Mouse (Mus musculus) hindbrain, embryonic 10.5 days (tissue): ENCODE results near the gene Rph3al. TPM values are rescaled to one million over a fixed set of nuclear protein-coding genes. Genes with fewer than 3 reads are reported as not detected.

Source experiments
- DNase-seq: peaks from one replicate; pipeline ENCODE4 v3.0.0-alpha.2; 2017; ENCODE audit warnings: low spot score
- H3K27ac ChIP-seq: fragments of 300-500 bp; sonication (generic); 2 replicates; pipeline ENCODE4 v1.5.1; 2016; ENCODE audit warnings: mild to moderate bottlenecking, moderate library complexity
- H3K27me3 ChIP-seq: fragments of 300-500 bp; sonication (generic); 2 replicates; pipeline ENCODE4 v1.6.1; 2016; ENCODE audit warnings: mild to moderate bottlenecking; ENCODE audit not compliant: poor library complexity, insufficient read depth, severe bottlenecking
- H3K36me3 ChIP-seq: fragments of 300-500 bp; sonication (generic); 2 replicates; pipeline ENCODE4 v1.6.1; 2016; ENCODE audit warnings: mild to moderate bottlenecking, moderate library complexity
- H3K4me1 ChIP-seq: fragments of 300-500 bp; sonication (generic); replicated peaks from 2 replicates; pipeline ENCODE4 v1.6.1; 2016; ENCODE audit warnings: mild to moderate bottlenecking
- H3K4me3 ChIP-seq: fragments of 300-500 bp; sonication (generic); 2 replicates; pipeline ENCODE4 v1.5.1; 2016; ENCODE audit warnings: mild to moderate bottlenecking, moderate library complexity
- H3K9me3 ChIP-seq: fragments of 300-500 bp; sonication (generic); 2 replicates; pipeline ENCODE4 v1.6.1; 2016; ENCODE audit warnings: mild to moderate bottlenecking, moderate library complexity
- WGBS: fragments of 180-500 bp; shearing (Covaris S2); methylation state at CpG from one replicate; pipeline ENCODE4 v1.1.7; 2016; 5-methylcytosine and 5-hydroxymethylcytosine counted together
- polyA plus RNA-seq: library from polyadenylated mRNA; unstranded; fragments of >200 nt; fragmentation: Nextera tagmentation; extraction: Ambion mirVana; gene quantifications from 2 replicates; pipeline ENCODE4 v1.2.1, GENCODE M21; 2016

Rph3al gene
- polyA plus RNA-seq, 1 experiment from 2014 or later: 2.4 TPM

GRCm38 (mm10) chr11:75966401-75967372, 28.5 kb upstream of the Rph3al start:
- H3K36me3 ChIP-seq: no peaks in the 10 kb centered on the region
- H3K27ac ChIP-seq: peak overlapping the region; percentile 87
- peaks cover 64% of the 10 kb centered on the region for H3K27me3 ChIP-seq
- H3K4me3 ChIP-seq: peak overlapping the region; percentile 72
- WGBS: under 1% methylated on average over 90 of the region's 90 CpGs
- peaks cover 68% of the 10 kb centered on the region for H3K4me1 ChIP-seq
- H3K9me3 ChIP-seq: no peaks in the 10 kb centered on the region
- peak; percentile 66 for DNase-seq

GRCm38 (mm10) chr11:75965674-75966400, 27.6 kb upstream of the Rph3al start:
- H3K36me3 ChIP-seq: no peaks in the 10 kb centered on the region
- H3K9me3 ChIP-seq: no peaks in the 10 kb centered on the region
- WGBS: 3% methylated on average over 28 of the region's 28 CpGs
- peak overlapping the region; percentile 87 for H3K27ac ChIP-seq
- peak overlapping the region; percentile 72 for H3K4me3 ChIP-seq
- H3K27me3 ChIP-seq: peaks cover 66% of the 10 kb centered on the region
- peaks cover 69% of the 10 kb centered on the region for H3K4me1 ChIP-seq
- peak; percentile 54 for DNase-seq

- Histone ChIP-seq H3K4me1 (peaks cover 69% of the 10 kb centered on the region), H3K27ac (peak overlapping the region; percentile 87), H3K9me3 (no peaks in the 10 kb centered on the region), H3K36me3 (no peaks in the 10 kb centered on the region), H3K27me3 (peaks cover 60% of the 10 kb centered on the region), H3K4me3 (0 out of 2 replicates have a peak overlapping the region, but pooled peaks have one; percentile 14)
- DNase-seq: no peak
- WGBS: 19% methylated on average over 4 of the region's 4 CpGs
Measured at GRCm38 (mm10) chr11:75964476-75964730, 26.2 kb upstream of the Rph3al start.

DNA sequence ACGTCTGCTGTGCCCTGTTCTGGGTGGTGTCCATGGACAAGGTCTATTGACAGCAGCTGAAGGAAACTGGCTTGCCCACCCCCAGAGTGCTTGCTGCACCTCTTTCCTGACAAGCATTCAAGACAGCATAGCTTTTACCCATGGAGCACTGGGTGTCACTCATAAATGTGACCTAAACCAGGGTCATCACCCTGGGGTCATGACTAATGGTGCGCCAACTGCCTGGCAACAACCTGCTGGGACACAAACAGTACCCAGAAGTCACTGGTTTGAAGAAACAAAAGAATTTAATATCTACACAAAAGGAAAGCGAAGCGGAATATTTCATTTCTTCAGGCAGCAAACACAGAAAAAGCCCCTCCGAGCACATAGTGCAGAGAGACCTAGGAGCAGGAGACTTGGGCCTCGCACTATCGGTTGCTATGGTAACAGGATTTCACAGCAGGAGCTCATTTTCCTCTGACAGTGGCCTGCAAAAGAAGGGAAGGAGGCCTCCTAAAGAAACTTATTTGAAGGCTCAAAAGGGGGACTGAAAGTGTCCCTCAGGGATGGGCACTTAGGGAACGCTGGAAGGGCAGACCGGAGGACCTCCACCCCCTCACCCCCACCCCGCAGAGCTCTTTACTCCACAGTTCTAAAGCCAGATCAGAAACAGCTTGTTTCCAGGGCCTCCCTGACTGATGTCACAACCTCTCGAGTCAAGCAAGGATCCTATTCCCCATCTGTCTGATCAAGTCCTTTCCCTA, 25.7 kb upstream of the Rph3al start:
- DNase-seq: peak; percentile 77
- Histone ChIP-seq H3K4me3 (peak overlapping the region; percentile 14; the same call in 1 of the 2 replicates), H3K27ac (peak overlapping the region; percentile 87)

DNA sequence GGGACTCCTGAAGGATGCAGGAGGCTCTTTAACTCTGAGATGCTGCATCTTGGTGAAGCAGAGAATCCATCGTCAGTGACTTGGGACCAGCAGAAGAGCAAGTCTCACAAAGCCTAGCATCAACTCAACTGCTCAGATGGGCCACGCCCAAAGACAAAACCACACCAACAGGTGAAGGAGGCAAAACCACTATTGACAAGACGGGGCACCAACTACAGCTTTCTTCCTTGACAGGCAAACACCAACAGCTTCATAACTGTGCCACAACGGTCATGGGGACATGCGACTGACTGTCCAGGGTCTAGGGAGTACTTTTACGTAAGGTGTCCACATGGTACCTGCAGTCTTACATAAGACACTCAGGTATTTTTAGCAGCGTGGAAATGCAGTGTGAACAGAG, 23.6 kb upstream of the Rph3al start:
- no peak for DNase-seq
- Histone ChIP-seq H3K4me3 (no peak overlapping the region), H3K4me1 (peaks cover 52% of the 10 kb centered on the region), H3K27ac (0 out of 2 replicates have a peak overlapping the region, but pooled peaks have one; percentile 17), H3K27me3 (peaks cover 34% of the 10 kb centered on the region), H3K36me3 (no peaks in the 10 kb centered on the region), H3K9me3 (no peaks in the 10 kb centered on the region)
- WGBS: 85% methylated on average over 7 of the region's 7 CpGs

More for the DNA sequence above, 25.7 kb upstream of the Rph3al start:
- WGBS: 9% methylated on average over 11 of the region's 11 CpGs
- Histone ChIP-seq H3K9me3 (no peaks in the 10 kb centered on the region), H3K27me3 (peaks cover 55% of the 10 kb centered on the region), H3K4me1 (peaks cover 69% of the 10 kb centered on the region), H3K36me3 (no peaks in the 10 kb centered on the region)

- Histone ChIP-seq H3K27ac (no peak overlapping the region), H3K27me3 (peaks cover 8% of the 10 kb centered on the region; the same call in 1 of the 2 replicates), H3K4me3 (no peak overlapping the region), H3K4me1 (peaks cover 7% of the 10 kb centered on the region), H3K36me3 (no peaks in the 10 kb centered on the region), H3K9me3 (no peaks in the 10 kb centered on the region)
- no peak for DNase-seq
- WGBS: 92% methylated on average over 17 of the region's 17 CpGs
Measured at GRCm38 (mm10) chr11:75957124-75957832, 19.0 kb upstream of the Rph3al start.

- WGBS: 82% methylated on average over 8 of the region's 8 CpGs
- Histone ChIP-seq H3K4me1 (peaks cover under 1% of the 10 kb centered on the region; the same call in 1 of the 2 replicates), H3K27me3 (peaks cover 5% of the 10 kb centered on the region; the same call in 1 of the 2 replicates), H3K4me3 (no peak overlapping the region), H3K27ac (no peak overlapping the region), H3K9me3 (no peaks in the 10 kb centered on the region), H3K36me3 (no peaks in the 10 kb centered on the region)
- DNase-seq: no peak
Measured at GRCm38 (mm10) chr11:75956651-75957050, 18.4 kb upstream of the Rph3al start.

DNA sequence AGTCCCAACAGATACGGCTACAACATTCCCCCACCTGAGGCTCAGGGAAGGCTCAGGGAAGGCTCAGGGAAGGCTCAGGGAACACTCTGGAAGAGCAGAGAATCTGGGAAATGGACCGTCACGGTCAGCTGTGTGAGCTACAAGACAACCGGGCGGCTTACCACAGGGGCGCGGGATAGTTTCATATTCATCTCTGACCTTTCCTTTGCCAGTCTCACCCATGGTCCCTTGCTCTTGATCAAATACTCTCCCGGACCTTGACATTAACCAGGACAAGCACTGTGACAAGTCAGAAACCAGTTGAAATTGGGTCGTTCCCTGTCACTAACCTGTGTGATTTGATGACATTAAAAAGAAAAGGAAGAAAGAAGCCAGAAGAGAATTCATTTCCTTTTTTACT, 16.7 kb upstream of the Rph3al start:
- H3K36me3 ChIP-seq: no peaks in the 10 kb centered on the region
- no peak for DNase-seq
- no peaks in the 10 kb centered on the region for H3K9me3 ChIP-seq
- H3K4me1 ChIP-seq: no peaks in the 10 kb centered on the region
- 84% methylated on average over 9 of the region's 9 CpGs for WGBS
- no peak overlapping the region for H3K27ac ChIP-seq
- no peak overlapping the region for H3K4me3 ChIP-seq
- no peaks in the 10 kb centered on the region for H3K27me3 ChIP-seq

DNA sequence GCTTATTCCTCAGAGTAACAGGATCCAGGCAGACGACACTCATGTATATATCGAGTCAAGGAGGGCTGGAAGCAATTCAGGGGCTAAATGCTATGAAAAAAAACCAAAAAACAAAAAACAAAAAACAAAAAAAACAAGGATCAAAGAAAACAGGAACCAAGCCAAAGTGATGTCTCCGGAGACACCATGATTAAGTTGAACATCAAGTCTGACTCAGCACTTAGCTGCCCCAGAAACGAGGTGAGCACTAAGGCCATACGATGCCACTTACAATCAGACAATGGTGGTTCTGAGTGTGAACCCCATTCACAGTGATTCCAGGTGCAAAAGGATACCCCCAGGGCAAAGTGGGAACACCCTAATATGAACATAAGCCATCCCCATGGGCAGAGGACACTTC, 13.7 kb upstream of the Rph3al start:
- Histone ChIP-seq H3K27me3 (0 out of 2 replicates have a peak, but pooled peaks cover 6% of the 10 kb centered on the region), H3K4me1 (peaks cover 15% of the 10 kb centered on the region)
- DNase-seq: no peak

DNA sequence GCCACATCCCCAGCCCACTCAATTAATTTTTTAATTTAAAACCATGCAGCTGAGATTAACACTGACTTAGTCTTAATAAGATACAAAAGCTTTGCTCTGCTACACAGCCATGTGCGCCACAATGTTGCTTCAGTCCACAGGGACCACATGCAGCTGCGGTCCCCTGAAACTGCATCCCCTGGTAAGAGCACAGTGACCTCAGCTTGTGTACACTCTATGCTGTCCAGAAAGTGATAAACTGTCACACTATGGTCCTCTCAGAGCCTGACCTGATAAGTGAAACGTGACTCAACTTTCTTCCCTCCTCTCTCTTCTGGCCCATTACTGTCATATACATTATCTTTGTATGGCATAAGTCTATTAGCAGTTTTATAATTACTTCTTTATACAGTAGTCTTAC, 12.2 kb upstream of the Rph3al start:
- H3K9me3 ChIP-seq: no peaks in the 10 kb centered on the region
- peaks cover 29% of the 10 kb centered on the region for H3K4me1 ChIP-seq
- H3K36me3 ChIP-seq: no peaks in the 10 kb centered on the region
- no peak for DNase-seq
- H3K4me3 ChIP-seq: no peak overlapping the region
- H3K27me3 ChIP-seq: peaks cover 11% of the 10 kb centered on the region; the same call in 1 of the 2 replicates
- no peak overlapping the region for H3K27ac ChIP-seq
- WGBS: 90% methylated on average over 3 of the region's 3 CpGs

More for the DNA sequence above, 13.7 kb upstream of the Rph3al start:
- H3K4me3 ChIP-seq: no peak overlapping the region
- no peaks in the 10 kb centered on the region for H3K9me3 ChIP-seq
- H3K27ac ChIP-seq: no peak overlapping the region
- 88% methylated on average over 5 of the region's 5 CpGs for WGBS
- no peaks in the 10 kb centered on the region for H3K36me3 ChIP-seq

- H3K9me3 ChIP-seq: no peaks in the 10 kb centered on the region
- 45% methylated on average over 3 of the region's 3 CpGs for WGBS
- no peak for DNase-seq
Measured at GRCm38 (mm10) chr11:75948789-75949188, 10.6 kb upstream of the Rph3al start.

DNA sequence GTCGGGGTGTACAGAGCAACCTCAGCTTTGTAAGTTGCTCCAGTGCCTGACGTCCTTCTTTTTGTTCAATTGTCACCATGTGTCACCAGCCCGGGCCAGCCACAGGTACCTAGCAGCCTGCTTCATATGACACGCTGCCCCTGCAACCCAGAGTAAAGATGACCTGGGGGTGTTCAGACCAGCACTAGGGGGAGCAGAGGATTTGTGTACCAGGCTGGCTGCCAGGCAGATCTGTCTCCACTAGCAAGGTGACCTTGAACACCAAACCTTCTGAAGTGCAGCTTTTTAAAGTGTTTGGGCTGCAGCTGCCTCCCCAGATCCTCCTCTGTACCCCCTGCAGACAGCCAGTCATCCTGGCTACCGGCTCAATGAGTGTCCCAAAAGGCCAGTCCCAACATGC, 9.0 kb upstream of the Rph3al start:
- H3K36me3 ChIP-seq: no peaks in the 10 kb centered on the region
- peaks cover 32% of the 10 kb centered on the region for H3K4me1 ChIP-seq
- no peak overlapping the region for H3K27ac ChIP-seq
- peaks cover 7% of the 10 kb centered on the region; the same call in 1 of the 2 replicates for H3K9me3 ChIP-seq
- H3K27me3 ChIP-seq: peaks cover 11% of the 10 kb centered on the region; the same call in 1 of the 2 replicates
- 41% methylated on average over 5 of the region's 5 CpGs for WGBS
- no peak overlapping the region for H3K4me3 ChIP-seq
- DNase-seq: no peak

More at GRCm38 (mm10) chr11:75948789-75949188, 10.6 kb upstream of the Rph3al start:
- H3K4me3 ChIP-seq: no peak overlapping the region
- no peaks in the 10 kb centered on the region for H3K36me3 ChIP-seq
- H3K4me1 ChIP-seq: peaks cover 32% of the 10 kb centered on the region
- H3K27me3 ChIP-seq: peaks cover 11% of the 10 kb centered on the region; the same call in 1 of the 2 replicates
- no peak overlapping the region for H3K27ac ChIP-seq
